Mouse (Mus musculus) brain, embryonic 14.5 days (tissue): Measurements from ENCODE around the gene Erp27.

ENCODE experiments used
- CTCF ChIP-seq: fragments of 200-500 bp; IDR thresholded peaks from 2 replicates; pipeline ENCODE4 v1.5.1; 2012; ENCODE audit warnings: inconsistent platforms, mild to moderate bottlenecking, moderate library complexity, borderline replicate concordance; ENCODE audit not compliant: insufficient read depth, insufficient read length; ENCODE audit errors: extremely low read depth
- POLR2A ChIP-seq: fragments of 200-500 bp; IDR thresholded peaks from 2 replicates; pipeline ENCODE4 v1.6.1; 2012; ENCODE audit warnings: mild to moderate bottlenecking, inconsistent platforms, borderline replicate concordance; ENCODE audit not compliant: poor library complexity, insufficient read depth, insufficient read length, severe bottlenecking; ENCODE audit errors: extremely low read depth

- no peak for TF ChIP-seq CTCF
- TF ChIP-seq POLR2A, result no peak
These were observed 25.0 kb upstream of the Erp27 start for GRCm38 (mm10) chr6:136946943-136947342.
